Mouse (Mus musculus): ENCODE results near the gene Zhx3.

DNA sequence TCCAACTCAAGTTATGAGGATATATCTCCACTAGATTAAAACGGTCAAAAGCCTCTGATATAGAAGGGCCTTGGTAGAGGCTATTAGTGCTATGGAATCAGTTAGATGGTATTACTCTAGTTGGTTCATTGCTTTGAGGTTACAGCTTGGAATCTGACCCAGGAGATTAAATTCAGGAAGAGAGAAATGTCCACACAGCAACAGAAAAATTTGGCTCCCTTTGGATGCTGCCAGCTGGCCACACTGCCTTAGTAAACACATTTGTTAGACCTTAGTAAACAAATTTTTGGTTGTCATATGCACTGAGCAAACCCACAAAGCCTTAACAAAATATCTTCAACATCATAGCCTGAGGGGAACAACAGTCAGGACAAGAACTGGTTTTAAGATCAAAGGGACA, 62.0 kb downstream of the Zhx3 start:
- no peak for TF ChIP-seq CTCF (IDR thresholded peaks at IDR 0.05; ENCODE audit: control insufficient read depth, insufficient read depth, insufficient replicate concordance, low read depth, low read length)
- no peak for TF ChIP-seq POLR2A (IDR thresholded peaks at IDR 0.05; ENCODE audit: control insufficient read depth, low read depth, low read length)

Data from testis, adult 2 months (tissue).